Mouse (Mus musculus) bone marrow, adult 2 months (tissue): ENCODE data around the gene Spryd3.

Source experiments
- CTCF ChIP-seq: fragments of 200-500 bp; IDR thresholded peaks from 2 replicates; pipeline ENCODE4 v1.5.1; 2011; ENCODE audit warnings: low read length, control low read depth; ENCODE audit not compliant: control insufficient read depth, insufficient read depth
- POLR2A ChIP-seq: fragments of 200-500 bp; IDR thresholded peaks from 2 replicates; pipeline ENCODE4 v1.6.1; 2011; ENCODE audit warnings: low read depth, mild to moderate bottlenecking, control low read depth, low read length, borderline replicate concordance; ENCODE audit not compliant: control insufficient read depth

GRCm38 (mm10) chr15:102163900-102164693 is 28.1 kb upstream of the Spryd3 start:
- TF ChIP-seq CTCF (no peak), POLR2A (no peak)
